Mouse (Mus musculus) limb, embryonic 15.5 days (tissue): ENCODE measurements around the gene Stard9. TPM values are rescaled to one million over a fixed set of nuclear protein-coding genes. Genes with fewer than 3 reads are reported as not detected.

Experiments used
- ATAC-seq: fragments of 200-750 bp; cut with Nextera tagmentation; 2 replicates; pipeline ENCODE4 v1.8.0; 2017; ENCODE audit warnings: low read depth, moderate TSS enrichment; ENCODE audit not compliant: insufficient number of reproducible peaks, low FRiP score, low TSS enrichment
- H3K27ac ChIP-seq: fragments of 300-500 bp; sonication (generic); 2 replicates; pipeline ENCODE4 v1.5.1; 2015; ENCODE audit warnings: moderate library complexity, mild to moderate bottlenecking, inconsistent platforms
- H3K27me3 ChIP-seq: fragments of 300-500 bp; sonication (generic); 2 replicates; pipeline ENCODE4 v1.6.1; 2015; ENCODE audit warnings: inconsistent platforms
- H3K36me3 ChIP-seq: fragments of 300-500 bp; sonication (generic); 2 replicates; pipeline ENCODE4 v1.6.1; 2015; ENCODE audit warnings: inconsistent platforms
- H3K4me1 ChIP-seq: fragments of 300-500 bp; sonication (generic); 2 replicates; pipeline ENCODE4 v1.6.1; 2015; ENCODE audit warnings: inconsistent platforms
- H3K4me2 ChIP-seq: fragments of 300-500 bp; sonication (generic); 2 replicates; pipeline ENCODE4 v1.6.1; 2015; ENCODE audit warnings: mild to moderate bottlenecking, inconsistent platforms
- H3K4me3 ChIP-seq: fragments of 300-500 bp; sonication (generic); 2 replicates; pipeline ENCODE4 v1.5.1; 2015; ENCODE audit warnings: mild to moderate bottlenecking, inconsistent platforms
- H3K9ac ChIP-seq: fragments of 300-500 bp; sonication (generic); 2 replicates; pipeline ENCODE4 v1.6.1; 2015; ENCODE audit warnings: inconsistent platforms
- H3K9me3 ChIP-seq: fragments of 300-500 bp; sonication (generic); 2 replicates; pipeline ENCODE4 v1.6.1; 2016; ENCODE audit warnings: inconsistent platforms
- WGBS: fragments of 180-500 bp; shearing (Covaris S2); methylation state at CpG from one replicate; pipeline ENCODE4 v1.1.7; 2015; 5-methylcytosine and 5-hydroxymethylcytosine counted together
- polyA plus RNA-seq: library from polyadenylated mRNA; unstranded; fragments of >200 nt; fragmentation: Nextera tagmentation; extraction: Ambion mirVana; gene quantifications from 2 replicates; pipeline ENCODE4 v1.2.1, GENCODE M21; 2015

The Stard9 gene
- 6.1 and 7.5 TPM in 2 replicates for polyA plus RNA-seq

DNA sequence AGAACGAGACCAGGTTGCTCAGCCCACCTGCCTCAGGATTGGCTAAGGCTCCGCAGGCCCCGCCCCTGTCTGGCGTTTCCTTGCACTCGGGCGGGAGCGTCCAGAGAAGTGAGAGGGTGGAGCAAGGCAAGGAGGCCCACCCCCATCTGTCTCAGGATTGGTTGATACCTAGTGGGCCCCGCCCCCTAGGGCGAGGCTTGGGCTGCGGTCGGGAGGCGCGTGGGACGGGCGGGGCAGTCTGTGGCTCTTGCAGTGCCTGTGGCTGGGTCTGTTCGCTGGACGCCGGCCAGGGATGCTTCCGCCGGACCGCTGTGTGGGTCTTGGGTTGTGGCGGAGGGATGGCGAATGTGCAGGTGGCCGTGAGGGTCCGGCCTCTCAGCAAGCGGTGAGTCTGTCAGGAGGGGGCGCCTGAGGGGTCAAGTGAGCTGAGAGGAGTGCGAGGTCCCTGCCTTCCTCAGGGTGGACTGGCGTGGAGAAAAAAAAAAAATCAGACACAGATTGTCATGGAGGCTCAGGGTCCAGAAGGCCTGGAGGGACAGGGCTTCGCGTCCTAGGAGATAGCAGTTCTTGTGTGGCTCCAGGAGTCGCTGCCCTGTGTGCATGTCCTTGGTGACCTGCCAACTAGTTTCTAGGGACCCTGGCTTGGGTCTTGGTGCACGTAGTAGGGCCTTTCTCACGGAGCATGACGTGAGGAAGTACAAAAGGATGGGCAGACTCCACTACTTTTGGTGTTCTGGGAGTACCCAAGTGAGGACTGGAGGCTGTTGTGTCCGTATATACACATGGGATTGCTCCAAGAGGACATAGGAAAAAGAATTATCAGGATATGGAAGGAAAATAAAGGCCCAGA, at the start of gene Stard9:
TSS of gene Stard9 (plus strand) at position 236 of the 850 bp plus-strand sequence.
- Histone ChIP-seq H3K27me3 (no peaks in the 10 kb centered on the region), H3K27ac (peak within 1 kb of the TSS; percentile 59), H3K9ac (peak within 1 kb of the TSS; percentile 54), H3K4me1 (peaks cover 3% of the 10 kb centered on the region; the same call in 1 of the 2 replicates), H3K9me3 (no peaks in the 10 kb centered on the region), H3K4me2 (peak within 1 kb of the TSS; percentile 74), H3K36me3 (peaks cover 7% of the 10 kb centered on the region; the same call in 1 of the 2 replicates), H3K4me3 (peak within 1 kb of the TSS; percentile 64)
- peak; percentile 100 for ATAC-seq
- WGBS: 2% methylated on average over 36 of the region's 36 CpGs

- Histone ChIP-seq H3K9me3 (no peaks in the 10 kb centered on the region), H3K9ac (no peak overlapping the region), H3K36me3 (peaks cover 48% of the 10 kb centered on the region), H3K4me3 (no peak overlapping the region), H3K4me2 (no peak overlapping the region), H3K27ac (no peak overlapping the region), H3K27me3 (no peaks in the 10 kb centered on the region), H3K4me1 (no peaks in the 10 kb centered on the region)
- no peak for ATAC-seq
- 86% methylated on average over 5 of the region's 5 CpGs for WGBS
Measured at GRCm38 (mm10) chr2:120589759-120590158, 39.2 kb upstream of the Stard9 start.

DNA sequence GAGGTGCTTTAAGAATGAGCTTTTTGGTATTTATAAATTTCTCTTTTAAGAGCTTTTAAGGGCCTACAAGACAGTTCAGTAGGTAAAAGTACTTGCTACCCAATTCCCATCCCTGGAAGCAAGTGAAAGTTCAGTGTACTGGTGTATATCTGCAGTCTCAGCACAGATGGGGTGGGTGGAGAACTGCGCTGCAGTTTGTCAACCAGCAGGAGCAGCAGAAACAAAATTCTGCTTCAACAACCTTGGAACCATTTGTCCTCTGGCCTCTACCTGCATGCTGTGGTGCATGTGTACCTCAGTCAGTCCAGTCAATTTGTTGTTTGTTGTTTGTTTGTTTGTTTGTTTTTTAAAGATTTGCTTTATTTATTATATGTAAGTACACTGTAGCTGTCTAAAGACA, 36.7 kb upstream of the Stard9 start:
- Histone ChIP-seq H3K4me1 (no peaks in the 10 kb centered on the region), H3K9ac (no peak overlapping the region), H3K4me2 (no peak overlapping the region), H3K27ac (no peak overlapping the region), H3K9me3 (no peaks in the 10 kb centered on the region), H3K27me3 (no peaks in the 10 kb centered on the region), H3K4me3 (no peak overlapping the region), H3K36me3 (peaks cover 48% of the 10 kb centered on the region)
- 82% methylated on average over 1 of the region's 1 CpGs for WGBS
- ATAC-seq: no peak

DNA sequence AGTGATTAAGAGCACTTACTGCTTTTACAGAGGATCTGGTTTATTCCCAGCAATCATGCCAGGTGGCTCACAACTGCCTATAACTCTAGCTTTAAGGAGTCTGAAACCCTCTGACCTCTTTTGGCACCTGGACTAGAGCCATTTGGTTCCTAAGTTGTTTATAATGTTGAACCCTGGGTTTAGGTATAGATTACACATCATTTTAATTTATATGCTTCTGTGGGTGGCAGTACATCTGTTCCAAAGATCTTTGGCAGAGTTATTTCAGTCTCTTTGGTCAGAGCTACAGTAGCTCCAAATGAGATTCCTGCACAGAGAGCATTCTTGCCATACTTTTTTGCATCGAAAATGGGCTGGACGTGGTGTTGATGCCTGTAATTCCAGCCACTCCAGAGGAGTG, 31.2 kb upstream of the Stard9 start:
- ATAC-seq: no peak
- 83% methylated on average over 2 of the region's 2 CpGs for WGBS

DNA sequence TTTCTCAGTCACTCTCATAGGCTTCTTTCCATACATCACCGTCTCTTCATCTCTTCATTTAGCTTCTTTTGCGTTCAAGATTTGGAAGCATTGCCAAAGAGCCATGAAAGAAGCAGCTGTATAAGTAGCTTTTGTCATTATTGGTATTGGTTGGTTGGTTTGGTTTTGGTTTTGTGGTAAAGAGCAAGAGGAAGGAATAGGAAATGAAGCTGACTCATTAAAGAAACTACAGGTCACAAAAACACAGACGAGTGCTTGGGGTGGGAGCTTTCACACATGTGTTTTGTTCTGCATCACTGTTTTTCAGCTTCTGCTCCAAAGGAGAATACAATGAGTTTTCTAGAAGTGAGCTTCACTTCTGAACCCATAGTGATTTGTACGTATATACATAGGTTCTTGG, 29.4 kb upstream of the Stard9 start:
- WGBS: 89% methylated on average over 4 of the region's 4 CpGs
- no peak overlapping the region for H3K4me3 ChIP-seq
- H3K9ac ChIP-seq: no peak overlapping the region
- no peak for ATAC-seq
- H3K4me2 ChIP-seq: no peak overlapping the region
- H3K4me1 ChIP-seq: no peaks in the 10 kb centered on the region
- no peaks in the 10 kb centered on the region for H3K9me3 ChIP-seq
- H3K27me3 ChIP-seq: no peaks in the 10 kb centered on the region
- H3K36me3 ChIP-seq: peaks cover 67% of the 10 kb centered on the region
- no peak overlapping the region for H3K27ac ChIP-seq

More for the DNA sequence above, 31.2 kb upstream of the Stard9 start:
- H3K9ac ChIP-seq: no peak overlapping the region
- no peaks in the 10 kb centered on the region for H3K9me3 ChIP-seq
- H3K27ac ChIP-seq: no peak overlapping the region
- no peak overlapping the region for H3K4me2 ChIP-seq
- H3K36me3 ChIP-seq: peaks cover 64% of the 10 kb centered on the region
- no peaks in the 10 kb centered on the region for H3K4me1 ChIP-seq
- no peak overlapping the region for H3K4me3 ChIP-seq
- no peaks in the 10 kb centered on the region for H3K27me3 ChIP-seq

DNA sequence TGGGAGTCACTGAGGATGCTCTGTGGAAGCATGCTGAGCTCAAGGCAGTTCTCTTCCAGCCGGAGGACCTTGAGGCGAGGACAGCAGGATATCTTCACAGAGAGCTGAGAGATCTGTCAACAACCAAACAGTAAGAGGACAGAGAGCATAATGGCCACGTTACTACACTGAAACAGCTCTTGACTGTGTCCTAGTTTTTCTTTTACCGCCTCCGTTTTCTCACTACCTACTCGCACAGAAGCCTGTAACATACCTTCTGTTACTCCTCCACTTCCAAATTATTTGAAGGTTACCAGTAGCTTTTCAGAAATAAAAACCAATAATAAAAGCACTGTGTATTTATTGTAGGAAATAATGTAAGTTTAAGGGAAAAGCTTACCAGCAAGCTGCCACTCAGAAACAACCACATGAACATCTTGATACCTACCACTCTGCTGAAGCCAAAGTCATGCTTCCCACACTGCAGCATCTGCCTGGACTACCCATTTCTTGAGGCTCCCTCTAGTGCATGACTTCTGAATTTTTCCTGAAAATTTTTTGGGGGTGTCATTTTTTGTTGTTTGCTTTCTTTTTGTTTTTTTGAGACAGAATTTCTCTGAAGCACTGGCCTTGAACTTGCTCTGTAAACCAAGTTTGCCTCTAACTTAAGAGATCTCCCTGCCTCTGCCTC, 22.8 kb upstream of the Stard9 start:
- peaks cover 17% of the 10 kb centered on the region for H3K36me3 ChIP-seq
- H3K9me3 ChIP-seq: no peaks in the 10 kb centered on the region
- H3K4me3 ChIP-seq: no peak overlapping the region
- 89% methylated on average over 6 of the region's 6 CpGs for WGBS
- H3K9ac ChIP-seq: no peak overlapping the region
- no peak overlapping the region for H3K4me2 ChIP-seq
- peaks cover 15% of the 10 kb centered on the region for H3K4me1 ChIP-seq
- no peak overlapping the region for H3K27ac ChIP-seq
- ATAC-seq: no peak
- H3K27me3 ChIP-seq: no peaks in the 10 kb centered on the region

DNA sequence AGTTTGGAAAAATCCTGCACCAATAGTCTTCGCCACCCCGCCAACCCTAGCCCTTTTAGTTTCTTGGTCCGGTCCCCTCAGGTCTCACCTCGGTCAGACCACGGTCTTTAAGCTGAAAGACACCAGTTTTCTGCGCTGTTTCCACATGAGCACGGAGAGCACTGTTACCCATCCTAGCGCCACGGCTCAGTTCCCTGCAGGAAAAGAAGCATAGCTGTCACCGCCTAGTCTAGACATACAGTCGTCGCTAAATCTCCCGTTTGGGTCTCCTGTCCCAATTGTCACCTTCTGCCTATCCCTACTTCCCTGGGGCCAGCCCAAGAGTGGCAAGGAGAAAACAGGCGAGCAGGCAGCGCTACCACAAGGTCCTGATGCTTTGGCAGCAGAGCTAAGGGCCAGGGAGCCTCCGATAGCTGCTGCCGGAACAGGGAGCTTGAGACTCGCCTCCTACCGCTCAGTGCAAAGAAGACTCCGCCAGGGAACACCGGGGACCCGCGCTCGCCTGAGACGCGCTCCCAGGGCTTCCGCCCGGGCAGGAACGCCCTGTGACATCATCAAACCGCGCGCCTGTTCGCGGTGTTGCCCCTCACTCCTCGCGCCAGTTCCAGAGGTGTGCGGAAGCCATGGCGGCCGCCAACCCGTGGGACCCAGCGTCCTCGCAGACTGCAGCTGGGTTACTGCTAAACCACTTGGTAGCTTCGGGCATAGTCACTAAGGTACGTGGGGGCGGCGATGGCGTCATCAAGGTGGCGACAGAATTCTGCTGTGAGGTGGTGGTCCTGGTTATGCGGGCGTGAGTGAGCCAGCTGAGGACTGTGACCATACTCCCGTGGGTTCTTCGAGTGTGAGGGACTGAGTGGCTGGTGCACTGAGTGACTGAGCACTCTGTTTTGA, 19.8 kb upstream of the Stard9 start, which contains the start of the genes Haus2 and Lrrc57:
TSS of gene Haus2 (plus strand) at position 554 of the 894 bp plus-strand sequence.
TSS of gene Lrrc57 (minus strand) at position 691 of the 894 bp plus-strand sequence.
- H3K9me3 ChIP-seq: no peaks in the 10 kb centered on the region
- peak within 1 kb of the TSS; percentile 64 for H3K4me2 ChIP-seq
- H3K27me3 ChIP-seq: no peaks in the 10 kb centered on the region
- H3K4me3 ChIP-seq: peak within 1 kb of the TSS; percentile 92
- H3K27ac ChIP-seq: peak within 1 kb of the TSS; percentile 95
- peaks cover 15% of the 10 kb centered on the region for H3K4me1 ChIP-seq
- WGBS: under 1% methylated on average over 52 of the region's 52 CpGs
- peak; percentile 92 for ATAC-seq
- H3K36me3 ChIP-seq: peaks cover 12% of the 10 kb centered on the region
- peak within 1 kb of the TSS; percentile 83 for H3K9ac ChIP-seq

GRCm38 (mm10) chr2:120616279-120617163, 12.4 kb upstream of the Stard9 start:
- H3K4me3 ChIP-seq: no peak overlapping the region
- no peaks in the 10 kb centered on the region for H3K4me1 ChIP-seq
- H3K27ac ChIP-seq: no peak overlapping the region
- no peak for ATAC-seq
- H3K9ac ChIP-seq: no peak overlapping the region
- H3K4me2 ChIP-seq: no peak overlapping the region
- 92% methylated on average over 5 of the region's 5 CpGs for WGBS
- H3K27me3 ChIP-seq: no peaks in the 10 kb centered on the region
- H3K9me3 ChIP-seq: no peaks in the 10 kb centered on the region
- peaks cover 57% of the 10 kb centered on the region for H3K36me3 ChIP-seq

DNA sequence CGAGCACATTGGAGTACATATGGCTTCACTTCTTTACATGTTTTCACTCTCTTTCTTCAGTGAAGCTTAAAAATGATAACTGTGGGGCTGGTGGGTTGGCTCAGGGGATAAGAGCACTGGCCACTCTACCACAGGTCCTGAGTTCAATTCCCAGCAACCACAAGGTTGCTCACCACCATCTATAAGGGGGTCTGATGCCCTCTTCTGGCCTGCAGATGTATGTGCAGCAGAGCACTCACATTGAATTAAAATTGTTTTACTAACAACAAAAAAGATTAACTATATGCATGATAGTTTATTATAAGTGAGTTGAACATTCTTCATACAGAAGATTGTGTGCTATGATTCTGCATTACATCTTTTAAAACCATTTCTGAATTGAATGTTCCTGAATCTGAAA, 9.4 kb upstream of the Stard9 start:
- Histone ChIP-seq H3K4me1 (no peaks in the 10 kb centered on the region), H3K4me3 (no peak overlapping the region), H3K36me3 (peaks cover 49% of the 10 kb centered on the region), H3K9me3 (no peaks in the 10 kb centered on the region), H3K27me3 (no peaks in the 10 kb centered on the region), H3K27ac (no peak overlapping the region), H3K4me2 (no peak overlapping the region), H3K9ac (no peak overlapping the region)
- no peak for ATAC-seq
- WGBS: 100% methylated on average over 1 of the region's 1 CpGs

- Histone ChIP-seq H3K4me2 (no peak overlapping the region), H3K9me3 (no peaks in the 10 kb centered on the region), H3K4me1 (no peaks in the 10 kb centered on the region), H3K4me3 (no peak overlapping the region), H3K27me3 (no peaks in the 10 kb centered on the region), H3K36me3 (peaks cover 24% of the 10 kb centered on the region), H3K27ac (no peak overlapping the region), H3K9ac (no peak overlapping the region)
- no peak for ATAC-seq
Measured at GRCm38 (mm10) chr2:120622920-120623319, 6.0 kb upstream of the Stard9 start.
